In genomic region chr4:62731531-62732063, GRCm38 (mm10) we compare ENCODE assay signal across 9 mouse cellular contexts.
DNase-seq lines count a peak whose midpoint lies in the region; ATAC-seq and TF ChIP-seq lines count a peak whose summit lies in the region.
"Had no signal": no experiment of that assay in that cellular context is flagged by ENCODE, and none has a peak within 500 bp of the region (broad histone marks: within the 10 kb centered on the region; RNA-seq: fewer than 3 reads in every experiment).

No protein-coding gene starts in this region.

- H3K4me1 ChIP-seq in lung, postnatal 0 days (ENCODE audit: insufficient read depth, low read depth, low read length) = peaks cover 17% of the 10 kb centered on the region; the same call in 1 of the 2 replicates
- H3K4me1 ChIP-seq in lung, adult 2 months (ENCODE audit: control insufficient read depth, insufficient read depth, low read length) = peaks cover 8% of the 10 kb centered on the region
- H3K4me1 ChIP-seq in heart, embryonic 15.5 days (replicated peaks) = peaks cover 59% of the 10 kb centered on the region
- H3K4me1 ChIP-seq in stomach, embryonic 14.5 days (ENCODE audit: control insufficient read depth, insufficient read depth, low read length) = peaks cover 42% of the 10 kb centered on the region
- peaks cover 15% of the 10 kb centered on the region for H3K4me1 ChIP-seq in forebrain, embryonic 16.5 days (replicated peaks; ENCODE audit: control insufficient read depth, insufficient read depth, low read length)

- TF ChIP-seq CTCF in lung, postnatal 0 days (IDR thresholded peaks at IDR 0.05) = no peak
- no peak for TF ChIP-seq CTCF in lung, adult 2 months (IDR thresholded peaks at IDR 0.05; ENCODE audit: insufficient read depth, low read length)

- TF ChIP-seq POLR2A in lung, adult 2 months (IDR thresholded peaks at IDR 0.05; ENCODE audit: borderline replicate concordance, extremely low read depth, low read depth, low read length) = no peak

- DNase-seq in lung, postnatal 0 days (ENCODE audit: low spot score) = peak; percentile 5
- no peak for DNase-seq in lung, adult 2 months
- DNase-seq in gastrocnemius, adult 18-20 months (ENCODE audit: low spot score) = peak; percentile 65
- no peak for DNase-seq in frontal cortex, postnatal 25 days (ENCODE audit: low spot score in 2 of 2)
- DNase-seq in adrenal gland, adult 18-20 months (ENCODE audit: low spot score in 2 of 2) = no peak

- no peak overlapping the region for H3K4me2 ChIP-seq in lung, postnatal 0 days (replicated peaks; ENCODE audit: low read depth, low read length)
- no peak overlapping the region for H3K4me2 ChIP-seq in heart, embryonic 15.5 days
- no peak overlapping the region for H3K4me2 ChIP-seq in stomach, embryonic 14.5 days (replicated peaks; ENCODE audit: low read depth, low read length)
- no peak overlapping the region for H3K4me2 ChIP-seq in forebrain, embryonic 16.5 days (ENCODE audit: low read length)

- no peak for ATAC-seq in lung, postnatal 0 days
- no peak for ATAC-seq in heart, embryonic 15.5 days (replicated peaks; ENCODE audit: insufficient number of reproducible peaks, insufficient read depth, low FRiP score, low read depth)
- ATAC-seq in stomach, embryonic 14.5 days (ENCODE audit: insufficient number of reproducible peaks, insufficient read depth, low FRiP score, low read depth) = no peak
- no peak for ATAC-seq in forebrain, embryonic 16.5 days
- ATAC-seq: midbrain, embryonic 16.5 days had no signal

- no peaks in the 10 kb centered on the region for H3K27me3 ChIP-seq in lung, postnatal 0 days (replicated peaks; ENCODE audit: insufficient read depth, low read length)
- H3K27me3 ChIP-seq in heart, embryonic 15.5 days = no peaks in the 10 kb centered on the region
- no peaks in the 10 kb centered on the region for H3K27me3 ChIP-seq in stomach, embryonic 14.5 days (ENCODE audit: control insufficient read depth, insufficient read depth, low read length)
- H3K27me3 ChIP-seq in forebrain, embryonic 16.5 days (replicated peaks; ENCODE audit: control insufficient read depth, insufficient read depth, low read length) = no peaks in the 10 kb centered on the region

- TF ChIP-seq EP300 in lung, postnatal 0 days (IDR thresholded peaks at IDR 0.05) = no peak

- H3K9me3 ChIP-seq in lung, postnatal 0 days (ENCODE audit: low read length) = no peaks in the 10 kb centered on the region
- no peaks in the 10 kb centered on the region for H3K9me3 ChIP-seq in heart, embryonic 15.5 days (replicated peaks)
- H3K9me3 ChIP-seq in stomach, embryonic 14.5 days (ENCODE audit: control insufficient read depth, low read depth, low read length) = no peaks in the 10 kb centered on the region
- no peaks in the 10 kb centered on the region for H3K9me3 ChIP-seq in forebrain, embryonic 16.5 days (ENCODE audit: control insufficient read depth, low read length)

- no peak overlapping the region for H3K4me3 ChIP-seq in lung, postnatal 0 days (ENCODE audit: low read depth, low read length)
- no peak overlapping the region for H3K4me3 ChIP-seq in lung, adult 2 months (replicated peaks; ENCODE audit: extremely low read depth, low read depth, low read length)
- H3K4me3 ChIP-seq in heart, embryonic 15.5 days = no peak overlapping the region
- H3K4me3 ChIP-seq in stomach, embryonic 14.5 days (ENCODE audit: low read depth, low read length) = no peak overlapping the region
- no peak overlapping the region for H3K4me3 ChIP-seq in forebrain, embryonic 16.5 days (replicated peaks; ENCODE audit: low read length)

- H3K9ac ChIP-seq in lung, postnatal 0 days (replicated peaks; ENCODE audit: low read depth) = no peak overlapping the region
- no peak overlapping the region for H3K9ac ChIP-seq in heart, embryonic 15.5 days
- H3K9ac ChIP-seq in stomach, embryonic 14.5 days (replicated peaks; ENCODE audit: low read depth, low read length) = no peak overlapping the region
- no peak overlapping the region for H3K9ac ChIP-seq in forebrain, embryonic 16.5 days (replicated peaks; ENCODE audit: low read depth, low read length)

- WGBS in lung, postnatal 0 days = 74% methylated on average over 6 of the region's 6 CpGs
- 73% methylated on average over 6 of the region's 6 CpGs for WGBS in lung, adult 2 months
- WGBS in heart, embryonic 15.5 days = 69% methylated on average over 6 of the region's 6 CpGs
- WGBS in stomach, embryonic 14.5 days = 80% methylated on average over 6 of the region's 6 CpGs
- 80% methylated on average over 6 of the region's 6 CpGs for WGBS in forebrain, embryonic 16.5 days

- no peak overlapping the region for H3K27ac ChIP-seq in lung, postnatal 0 days (ENCODE audit: low read length)
- peak overlapping the region; percentile 88 for H3K27ac ChIP-seq in heart, embryonic 15.5 days
- peak overlapping the region; percentile 91; the same call in 1 of the 2 replicates for H3K27ac ChIP-seq in stomach, embryonic 14.5 days (ENCODE audit: low read length)
- H3K27ac ChIP-seq in forebrain, embryonic 16.5 days (ENCODE audit: low read length) = no peak overlapping the region

- no peaks in the 10 kb centered on the region for H3K36me3 ChIP-seq in lung, postnatal 0 days (ENCODE audit: insufficient read depth, low read length)
- H3K36me3 ChIP-seq in heart, embryonic 15.5 days = no peaks in the 10 kb centered on the region
- no peaks in the 10 kb centered on the region for H3K36me3 ChIP-seq in stomach, embryonic 14.5 days (ENCODE audit: control insufficient read depth, insufficient read depth, low read length)
- no peaks in the 10 kb centered on the region for H3K36me3 ChIP-seq in forebrain, embryonic 16.5 days (ENCODE audit: control insufficient read depth, insufficient read depth)

Comparison
In these comparisons a context has a peak if more than half of its experiments do, and no peak if none do; other contexts are left out.
1. DNase-seq: peak in lung, postnatal 0 days (single experiment) and gastrocnemius, adult 18-20 months (single experiment); none in lung, adult 2 months (single experiment), frontal cortex, postnatal 25 days (0 of 2) and adrenal gland, adult 18-20 months (0 of 2).
2. H3K27ac ChIP-seq: peak in heart, embryonic 15.5 days (single experiment) and stomach, embryonic 14.5 days (single experiment); none in lung, postnatal 0 days (single experiment) and forebrain, embryonic 16.5 days (single experiment).